Mouse (Mus musculus) intestine, embryonic 14.5 days (tissue): ENCODE data around the gene Gm49450. TPM values are rescaled to one million over a fixed set of nuclear protein-coding genes. Genes with fewer than 3 reads are reported as not detected.
A peak's percentile ranks its signal among the peaks of the same experiment; 100 is the strongest.

Source experiments
- ATAC-seq: fragments of 200-750 bp; cut with Nextera tagmentation; replicated peaks from 2 replicates; pipeline ENCODE4 v1.8.0; 2017; ENCODE audit warnings: low read depth, moderate number of reproducible peaks, moderate TSS enrichment, moderate library complexity; ENCODE audit not compliant: low FRiP score, low TSS enrichment
- DNase-seq: peaks from one replicate; pipeline ENCODE4 v3.0.0-alpha.2; 2018; ENCODE audit warnings: low spot score
- H3K27ac ChIP-seq: fragments of 300-500 bp; sonication (generic); 2 replicates; pipeline ENCODE4 v1.5.1; 2014; ENCODE audit warnings: low read depth, mild to moderate bottlenecking, control low read depth
- H3K27me3 ChIP-seq: fragments of 300-500 bp; sonication (generic); replicated peaks from 2 replicates; pipeline ENCODE4 v1.6.1; 2014; ENCODE audit warnings: low read length, control low read depth; ENCODE audit not compliant: control insufficient read depth, insufficient read depth
- H3K36me3 ChIP-seq: fragments of 300-500 bp; sonication (generic); 2 replicates; pipeline ENCODE4 v1.6.1; 2014; ENCODE audit warnings: low read length, control low read depth; ENCODE audit not compliant: control insufficient read depth, insufficient read depth
- H3K4me1 ChIP-seq: fragments of 300-500 bp; sonication (generic); replicated peaks from 2 replicates; pipeline ENCODE4 v1.6.1; 2014; ENCODE audit warnings: low read length, control low read depth, mixed read lengths; ENCODE audit not compliant: control insufficient read depth, insufficient read depth
- H3K4me2 ChIP-seq: fragments of 300-500 bp; sonication (generic); 2 replicates; pipeline ENCODE4 v1.6.1; 2014; ENCODE audit warnings: low read length
- H3K4me3 ChIP-seq: fragments of 300-500 bp; sonication (generic); 2 replicates; pipeline ENCODE4 v1.5.1; 2014; ENCODE audit warnings: low read depth, low read length, control low read depth, mixed read lengths
- H3K9ac ChIP-seq: fragments of 300-500 bp; sonication (generic); 2 replicates; pipeline ENCODE4 v1.6.1; 2014; ENCODE audit warnings: mild to moderate bottlenecking, low read length
- H3K9me3 ChIP-seq: fragments of 300-500 bp; sonication (generic); 2 replicates; pipeline ENCODE4 v1.6.1; 2016; ENCODE audit warnings: low read length, control low read depth; ENCODE audit not compliant: control insufficient read depth
- WGBS: fragments of 180-500 bp; shearing (Covaris S2); extraction: QIAGEN DNeasy Blood & Tissue Kit; methylation state at CpG from one replicate; pipeline ENCODE4 v1.1.7; 2014; 5-methylcytosine and 5-hydroxymethylcytosine counted together
- polyA plus RNA-seq: library from polyadenylated mRNA; unstranded; fragments of >200 nt; fragmentation: Nextera tagmentation; extraction: Ambion mirVana; gene quantifications from 2 replicates; pipeline ENCODE4 v1.2.1, GENCODE M21; 2014

Gm49450 gene
- polyA plus RNA-seq, 1 experiment from 2014 or later = not detected

- Histone ChIP-seq H3K27me3 (peaks cover 86% of the 10 kb centered on the region), H3K4me2 (peak overlapping the region; percentile 99), H3K9ac (no peak overlapping the region), H3K4me1 (peaks cover 21% of the 10 kb centered on the region), H3K9me3 (no peaks in the 10 kb centered on the region), H3K36me3 (no peaks in the 10 kb centered on the region), H3K4me3 (peak overlapping the region; percentile 52), H3K27ac (no peak overlapping the region)
- WGBS = 4% methylated on average over 38 of the region's 38 CpGs
- peak; percentile 65 for DNase-seq
- ATAC-seq = no peak
These were observed 58.4 kb downstream of the Gm49450 start for GRCm38 (mm10) chr15:98894746-98895634.

- H3K4me3 ChIP-seq = peak within 1 kb of the TSS; percentile 52
- WGBS = under 1% methylated on average over 77 of the region's 77 CpGs
- no peaks in the 10 kb centered on the region for H3K36me3 ChIP-seq
- peak within 1 kb of the TSS; percentile 99 for H3K4me2 ChIP-seq
- H3K9ac ChIP-seq = peak within 1 kb of the TSS; percentile 43
- no peaks in the 10 kb centered on the region for H3K9me3 ChIP-seq
- ATAC-seq = peak; percentile 6; the same call in 1 of the 2 replicates
- H3K27me3 ChIP-seq = peaks cover 81% of the 10 kb centered on the region
- H3K27ac ChIP-seq = no peak within 1 kb of the TSS
- peak; percentile 79 for DNase-seq
- peaks cover 21% of the 10 kb centered on the region for H3K4me1 ChIP-seq
These were observed 59.2 kb downstream of the Gm49450 start, which contains the start of gene Rhebl1 for GRCm38 (mm10) chr15:98893940-98894745. Gene Rhebl1 (minus strand): TSS chr15:98894540.

GRCm38 (mm10) chr15:98893036-98893435, 60.3 kb downstream of the Gm49450 start:
- Histone ChIP-seq H3K9ac (no peak overlapping the region), H3K4me2 (no peak overlapping the region), H3K27ac (no peak overlapping the region), H3K27me3 (peaks cover 70% of the 10 kb centered on the region), H3K9me3 (no peaks in the 10 kb centered on the region), H3K36me3 (no peaks in the 10 kb centered on the region), H3K4me1 (peaks cover 16% of the 10 kb centered on the region), H3K4me3 (no peak overlapping the region)
- 56% methylated on average over 4 of the region's 4 CpGs for WGBS
- ATAC-seq = no peak
- no peak for DNase-seq

- H3K27ac ChIP-seq = no peak overlapping the region
- no peak for DNase-seq
- 39% methylated on average over 6 of the region's 6 CpGs for WGBS
- no peaks in the 10 kb centered on the region for H3K36me3 ChIP-seq
- H3K4me1 ChIP-seq = peaks cover 14% of the 10 kb centered on the region
- H3K27me3 ChIP-seq = peaks cover 60% of the 10 kb centered on the region
- H3K9me3 ChIP-seq = no peaks in the 10 kb centered on the region
- H3K9ac ChIP-seq = no peak overlapping the region
- peak; percentile 54 for ATAC-seq
- no peak overlapping the region for H3K4me3 ChIP-seq
- no peak overlapping the region for H3K4me2 ChIP-seq
These were observed 61.3 kb downstream of the Gm49450 start for GRCm38 (mm10) chr15:98891907-98892606.

- Histone ChIP-seq H3K27ac (no peak overlapping the region), H3K4me3 (peak overlapping the region; percentile 13; the same call in 1 of the 2 replicates), H3K9me3 (no peaks in the 10 kb centered on the region), H3K4me2 (peak overlapping the region; percentile 38), H3K27me3 (peaks cover 52% of the 10 kb centered on the region), H3K9ac (no peak overlapping the region), H3K4me1 (peaks cover 14% of the 10 kb centered on the region), H3K36me3 (no peaks in the 10 kb centered on the region)
- ATAC-seq = no peak; the same call in 1 of the 2 replicates
- DNase-seq = no peak
- WGBS = 9% methylated on average over 19 of the region's 19 CpGs
These were observed 62.1 kb downstream of the Gm49450 start for GRCm38 (mm10) chr15:98891198-98891742.

- DNase-seq (no peak), ATAC-seq (no peak)
- H3K9ac ChIP-seq = no peak overlapping the region
- WGBS = 76% methylated on average over 7 of the region's 7 CpGs
- no peak overlapping the region for H3K27ac ChIP-seq
- H3K36me3 ChIP-seq = no peaks in the 10 kb centered on the region
- no peaks in the 10 kb centered on the region for H3K4me1 ChIP-seq
- no peaks in the 10 kb centered on the region for H3K9me3 ChIP-seq
- no peak overlapping the region for H3K4me2 ChIP-seq
- no peak overlapping the region for H3K4me3 ChIP-seq
- H3K27me3 ChIP-seq = peaks cover 15% of the 10 kb centered on the region
These were observed 65.8 kb downstream of the Gm49450 start for GRCm38 (mm10) chr15:98887526-98887925.

GRCm38 (mm10) chr15:98886667-98887387, 66.5 kb downstream of the Gm49450 start:
- Histone ChIP-seq H3K9me3 (no peaks in the 10 kb centered on the region), H3K4me1 (no peaks in the 10 kb centered on the region), H3K4me3 (no peak overlapping the region), H3K27me3 (peaks cover 10% of the 10 kb centered on the region), H3K36me3 (no peaks in the 10 kb centered on the region), H3K4me2 (no peak overlapping the region), H3K27ac (no peak overlapping the region), H3K9ac (no peak overlapping the region)
- DNase-seq (no peak), ATAC-seq (no peak)
- whole genome bisulfite sequencing = 57% methylated on average over 8 of the region's 8 CpGs
